8 mouse cellular contexts compared by ENCODE assay signal in the genomic region with DNA sequence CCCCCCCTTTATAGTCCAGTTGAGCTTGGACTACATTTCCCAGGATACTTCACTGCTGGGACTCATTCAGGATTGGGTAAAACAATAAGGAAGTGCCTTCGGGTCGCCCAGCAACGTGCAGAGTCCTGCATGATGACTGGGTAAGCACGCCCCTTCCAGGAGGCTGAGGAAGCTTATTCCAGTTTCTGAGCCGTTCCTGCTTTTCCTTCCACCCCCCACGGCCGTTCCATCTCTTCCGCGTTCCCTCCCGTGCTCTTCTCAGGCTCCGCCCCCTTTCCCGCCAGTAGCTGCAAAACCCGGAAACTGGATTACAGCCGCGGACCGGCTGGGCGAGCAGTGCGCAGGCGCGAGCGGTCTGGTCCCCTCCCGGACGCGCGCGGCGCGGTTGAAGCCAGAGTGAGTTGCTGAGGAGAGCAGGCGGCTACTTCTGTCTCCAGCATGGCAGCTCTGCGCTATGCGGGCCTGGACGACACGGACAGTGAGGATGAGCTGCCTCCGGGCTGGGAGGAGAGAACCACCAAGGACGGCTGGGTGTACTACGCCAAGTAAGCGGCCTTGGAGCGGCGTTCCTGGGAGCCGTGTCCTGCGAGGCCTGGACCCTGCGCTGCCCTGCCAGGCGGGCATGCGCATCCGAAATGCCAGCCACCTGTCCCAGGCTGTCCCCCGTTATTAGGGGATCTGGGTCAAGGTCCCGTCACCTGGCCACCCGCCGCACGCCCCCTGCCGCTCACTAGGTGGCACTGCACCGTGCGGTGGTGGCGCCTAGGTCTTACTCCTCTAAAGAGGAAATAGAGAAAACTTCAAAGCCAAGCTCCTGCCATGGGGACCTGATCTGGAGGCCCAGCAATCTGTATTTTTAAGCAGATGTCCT. TPM values are rescaled to one million over a fixed set of nuclear protein-coding genes. Genes with fewer than 3 reads are reported as not detected.
DNase-seq lines count a peak whose midpoint lies in the region; ATAC-seq lines count a peak whose summit lies in the region.

Gene Wwox (plus strand): TSS at position 322 of the 871 bp plus-strand sequence.

- H3K4me1 ChIP-seq in intestine, embryonic 14.5 days (replicated peaks; ENCODE audit: control insufficient read depth, insufficient read depth, low read length), result peaks cover 7% of the 10 kb centered on the region; the same call in 1 of the 2 replicates

- peak; percentile 100 for DNase-seq in adrenal gland, adult 18-20 months (ENCODE audit: low spot score in 2 of 2)
- peak; percentile 96 for DNase-seq in embryo, embryonic 11 days
- peak; percentile 98 for DNase-seq in gastrocnemius, postnatal 25 days
- peak; percentile 100 for DNase-seq in intestine, embryonic 14.5 days (ENCODE audit: low spot score)
- DNase-seq in left cerebral cortex, postnatal 14 days (ENCODE audit: low spot score in 2 of 2), result peak; percentile 99 to 100
- peak; percentile 99 for DNase-seq in mesoderm, embryonic 11.5 days (ENCODE audit: low read depth, low spot score)
- peak; percentile 98 to 99 for DNase-seq in right cerebral cortex, postnatal 36 days (ENCODE audit: low spot score in 2 of 2)
- DNase-seq in yolk sac, embryonic 10.5 days (ENCODE audit: low spot score), result peak; percentile 98

- peak within 1 kb of the TSS; percentile 52 for H3K4me2 ChIP-seq in intestine, embryonic 14.5 days (ENCODE audit: low read length)

- peak within 1 kb of the TSS; percentile 57 for H3K4me3 ChIP-seq in intestine, embryonic 14.5 days (ENCODE audit: low read depth, low read length)

- under 1% methylated on average over 53 of the region's 54 CpGs for WGBS in intestine, embryonic 14.5 days

- peak within 1 kb of the TSS; percentile 42 for H3K9ac ChIP-seq in intestine, embryonic 14.5 days (ENCODE audit: low read length)

- H3K27me3 ChIP-seq in intestine, embryonic 14.5 days (replicated peaks; ENCODE audit: control insufficient read depth, insufficient read depth, low read length), result no peaks in the 10 kb centered on the region

- peak within 1 kb of the TSS; percentile 19; the same call in 1 of the 2 replicates for H3K27ac ChIP-seq in intestine, embryonic 14.5 days (ENCODE audit: low read depth)

- intact Hi-C loops in left cerebral cortex, postnatal 14 days (cut with DNase I), result loop anchor here (2.0 to 5.0 kb wide), 3 partner anchors 359 to 775 kb away; no protein-coding TSS in a partner anchor

- no peaks in the 10 kb centered on the region for H3K36me3 ChIP-seq in intestine, embryonic 14.5 days (ENCODE audit: control insufficient read depth, insufficient read depth, low read length)

- H3K9me3 ChIP-seq in intestine, embryonic 14.5 days (ENCODE audit: control insufficient read depth, low read length), result no peaks in the 10 kb centered on the region

- peak; percentile 98 for ATAC-seq in intestine, embryonic 14.5 days (replicated peaks; ENCODE audit: low FRiP score, low TSS enrichment, low read depth)

RNA-seq across cellular contexts. Expression of gene Wwox, which starts in this region (rescaled TPM):
- total RNA-seq in adrenal gland, adult 18-20 months (2021), result 10 to 100 TPM; 26.9 to 27.0 TPM
- 1 to 10 TPM; 5.3 to 8.7 TPM for total RNA-seq in gastrocnemius, postnatal 25 days (2021)
- 14.0 and 15.9 TPM in 2 replicates for polyA plus RNA-seq in intestine, embryonic 14.5 days (2014; fragmentation: Nextera tagmentation; extraction: Ambion mirVana)
- total RNA-seq in left cerebral cortex, postnatal 14 days (2021), result 10 to 100 TPM; 11.9 to 12.0 TPM

Comparison
In these comparisons a context has a peak if more than half of its experiments do, and no peak if none do; other contexts are left out.
1. Peak in every context shown above with its lines: DNase-seq, ATAC-seq, H3K4me3 ChIP-seq and H3K27ac ChIP-seq.